Mouse (Mus musculus) megakaryocyte, adult 5-6 weeks (primary cell): Measurements from ENCODE around the gene Trabd. TPM values are rescaled to one million over a fixed set of nuclear protein-coding genes. Genes with fewer than 3 reads are reported as not detected.

Experiments used
- ATAC-seq: 2 replicates; pipeline ENCODE4 v1.8.0; 2016; ENCODE audit warnings: mild to moderate bottlenecking, inconsistent platforms; ENCODE audit not compliant: poor library complexity, severe bottlenecking
- total RNA-seq, 2 experiments: library from RNA; stranded (forward) in 1 of 2; stranded (reverse) in 1 of 2; fragments of 153-499, 151-499 nt in 1 of 2; fragments of 221-1000, 200-1000 nt in 1 of 2; gene quantifications; 2 replicates each; pipeline versions ENCODE4 v1.2.3 to v1.2.4; 2015 to 2017

Trabd gene
- total RNA-seq (2015), result 25.6 and 26.7 TPM in 2 replicates
- total RNA-seq (2017), result 27.7 and 31.8 TPM in 2 replicates

GRCm38 (mm10) chr15:89074613-89075477, at the start of gene Trabd:
Gene Trabd (plus strand): TSS chr15:89075124.
- peak; percentile 30 for ATAC-seq

- no peak for ATAC-seq
Observed at GRCm38 (mm10) chr15:89044381-89044780, 30.5 kb upstream of the Trabd start.

- no peak for ATAC-seq
Observed at GRCm38 (mm10) chr15:89046356-89046755, 28.6 kb upstream of the Trabd start.

GRCm38 (mm10) chr15:89054666-89055065, 20.3 kb upstream of the Trabd start:
- no peak for ATAC-seq

- ATAC-seq, result no peak
Observed at GRCm38 (mm10) chr15:89058736-89059135, 16.2 kb upstream of the Trabd start.

GRCm38 (mm10) chr15:89059161-89059931, 15.6 kb upstream of the Trabd start, which contains the start of gene Panx2:
Gene Panx2 (plus strand): TSS chr15:89059734.
- peak; percentile 10; the same call in 1 of the 2 replicates for ATAC-seq

GRCm38 (mm10) chr15:89060032-89060681, 14.8 kb upstream of the Trabd start:
- no peak for ATAC-seq

- ATAC-seq, result no peak
Observed at GRCm38 (mm10) chr15:89060811-89061460, 14.0 kb upstream of the Trabd start.

- ATAC-seq, result no peak
Observed at GRCm38 (mm10) chr15:89061761-89062517, 13.0 kb upstream of the Trabd start.

GRCm38 (mm10) chr15:89062518-89062910, 12.4 kb upstream of the Trabd start:
- ATAC-seq, result no peak

- no peak for ATAC-seq
Observed at GRCm38 (mm10) chr15:89063001-89063400, 11.9 kb upstream of the Trabd start.

- no peak for ATAC-seq
Observed at GRCm38 (mm10) chr15:89063536-89063935, 11.4 kb upstream of the Trabd start.

GRCm38 (mm10) chr15:89064891-89065290, 10.0 kb upstream of the Trabd start:
- ATAC-seq, result no peak

- peak; percentile 81 for ATAC-seq
Observed at GRCm38 (mm10) chr15:89067609-89068008, 7.3 kb upstream of the Trabd start.

GRCm38 (mm10) chr15:89068226-89068625, 6.7 kb upstream of the Trabd start:
- ATAC-seq, result no peak

GRCm38 (mm10) chr15:89069336-89069840, 5.5 kb upstream of the Trabd start:
- ATAC-seq, result no peak

- ATAC-seq, result no peak
Observed at GRCm38 (mm10) chr15:89070606-89071005, 4.3 kb upstream of the Trabd start.

GRCm38 (mm10) chr15:89073993-89074603, 826 bp upstream of the Trabd start:
- ATAC-seq, result peak; percentile 43

- ATAC-seq, result peak; percentile 60
Observed at GRCm38 (mm10) chr15:89075478-89076147, 689 bp downstream of the Trabd start.
